Mouse (Mus musculus): ENCODE results near the gene Enkd1. TPM values are rescaled to one million over a fixed set of nuclear protein-coding genes. Genes with fewer than 3 reads are reported as not detected.

Enkd1 gene
- 4.5 TPM for polyA plus RNA-seq (2017; shearing (Covaris generic))

GRCm38 (mm10) chr8:105707498-105708403 is at the start of gene Enkd1, which contains the start of gene 4933405L10Rik:
Gene Enkd1, minus strand, starts transcription at chr8:105708210.
Gene 4933405L10Rik, plus strand, starts transcription at chr8:105707655.

GRCm38 (mm10) chr8:105700966-105701824 is 6.8 kb downstream of the Enkd1 start, which contains the start of the genes Acd and Pard6a:
Gene Acd, minus strand, starts transcription at chr8:105701102.
Gene Pard6a, plus strand, starts transcription at chr8:105701148.

GRCm38 (mm10) chr8:105685796-105686308 is 22.2 kb downstream of the Enkd1 start, which contains the start of gene Carmil2:
Gene Carmil2, plus strand, starts transcription at chr8:105686274.

Other genes with a start within 250 kb of the Enkd1 start
- gene Tppp3, start 236.7 kb downstream of the Enkd1 start, polyA plus RNA-seq (2017; shearing (Covaris generic)) = 0.99 TPM
- gene Zdhhc1, start 211.3 kb downstream of the Enkd1 start, polyA plus RNA-seq (2017; shearing (Covaris generic)) = 5.9 TPM
- 0.96 TPM for gene Hsd11b2, start 189.5 kb downstream of the Enkd1 start, polyA plus RNA-seq (2017; shearing (Covaris generic))
- gene Atp6v0d1, start 142.2 kb downstream of the Enkd1 start, polyA plus RNA-seq (2017; shearing (Covaris generic)) = 62.3 TPM
- gene Ripor1, start 103.0 kb downstream of the Enkd1 start, polyA plus RNA-seq (2017; shearing (Covaris generic)) = 11.9 TPM
- 168 TPM for gene Ctcf, start 71.6 kb downstream of the Enkd1 start, polyA plus RNA-seq (2017; shearing (Covaris generic))
- gene Agrp, start 70.8 kb downstream of the Enkd1 start, polyA plus RNA-seq (2017; shearing (Covaris generic)) = not detected
- gene Carmil2, start 21.9 kb downstream of the Enkd1 start, polyA plus RNA-seq (2017; shearing (Covaris generic)) = 88.0 TPM
- gene Acd, start 7.1 kb downstream of the Enkd1 start, polyA plus RNA-seq (2017; shearing (Covaris generic)) = 65.3 TPM
- gene Pard6a, start 7.1 kb downstream of the Enkd1 start, polyA plus RNA-seq (2017; shearing (Covaris generic)) = 19.9 TPM
- gene 4933405L10Rik, start 555 bp downstream of the Enkd1 start, polyA plus RNA-seq (2017; shearing (Covaris generic)) = not detected
- 7.1 TPM for gene Gfod2, start 50.5 kb upstream of the Enkd1 start, polyA plus RNA-seq (2017; shearing (Covaris generic))
- gene Ranbp10, start 119.1 kb upstream of the Enkd1 start, polyA plus RNA-seq (2017; shearing (Covaris generic)) = 63.2 TPM
- gene Tsnaxip1, start 119.5 kb upstream of the Enkd1 start, polyA plus RNA-seq (2017; shearing (Covaris generic)) = not detected
- 18.8 TPM for gene Cenpt, start 145.1 kb upstream of the Enkd1 start, polyA plus RNA-seq (2017; shearing (Covaris generic))
- 15.4 TPM for gene Thap11, start 146.9 kb upstream of the Enkd1 start, polyA plus RNA-seq (2017; shearing (Covaris generic))
- gene Nutf2, start 152.4 kb upstream of the Enkd1 start, polyA plus RNA-seq (2017; shearing (Covaris generic)) = 11.2 TPM
- gene Edc4, start 172.7 kb upstream of the Enkd1 start, polyA plus RNA-seq (2017; shearing (Covaris generic)) = 77.2 TPM
- gene Nrn1l, start 185.4 kb upstream of the Enkd1 start, polyA plus RNA-seq (2017; shearing (Covaris generic)) = 1.1 TPM
- gene Pskh1, start 192.2 kb upstream of the Enkd1 start, polyA plus RNA-seq (2017; shearing (Covaris generic)) = 18.5 TPM
- gene Ctrl, start 225.7 kb upstream of the Enkd1 start, polyA plus RNA-seq (2017; shearing (Covaris generic)) = 0.59 TPM
- gene Psmb10, start 230.2 kb upstream of the Enkd1 start, polyA plus RNA-seq (2017; shearing (Covaris generic)) = 256 TPM
- gene Lcat, start 235.2 kb upstream of the Enkd1 start, polyA plus RNA-seq (2017; shearing (Covaris generic)) = not detected

All from effector memory CD4-positive, alpha-beta T cell, adult 7 months (primary cell).